Mouse (Mus musculus): ENCODE measurements around the gene Mprip. TPM values are rescaled to one million over a fixed set of nuclear protein-coding genes. Genes with fewer than 3 reads are reported as not detected.
"Not testable (repeated sequence)": the region's sequence is repeated elsewhere in the genome, so short reads cannot be mapped to it uniquely, and the experiment has no call there.

Gene Mprip
- polyA plus RNA-seq, 1 experiment: 72.2 TPM

- 47% methylated on average over 4 of the region's 4 CpGs for WGBS
- no peak for DNase-seq (ENCODE audit: low read depth, low spot score)
Measured at GRCm38 (mm10) chr11:59649058-59649457, 12.0 kb upstream of the Mprip start.

GRCm38 (mm10) chr11:59653003-59653402 lies 8.1 kb upstream of the Mprip start:
- WGBS: 55% methylated on average over 2 of the region's 2 CpGs
- DNase-seq (ENCODE audit: low read depth, low spot score): no peak

- DNase-seq (ENCODE audit: low read depth, low spot score): no peak
- WGBS: 95% methylated on average over 2 of the region's 2 CpGs
Measured at GRCm38 (mm10) chr11:59653547-59653946, 7.6 kb upstream of the Mprip start.

DNA sequence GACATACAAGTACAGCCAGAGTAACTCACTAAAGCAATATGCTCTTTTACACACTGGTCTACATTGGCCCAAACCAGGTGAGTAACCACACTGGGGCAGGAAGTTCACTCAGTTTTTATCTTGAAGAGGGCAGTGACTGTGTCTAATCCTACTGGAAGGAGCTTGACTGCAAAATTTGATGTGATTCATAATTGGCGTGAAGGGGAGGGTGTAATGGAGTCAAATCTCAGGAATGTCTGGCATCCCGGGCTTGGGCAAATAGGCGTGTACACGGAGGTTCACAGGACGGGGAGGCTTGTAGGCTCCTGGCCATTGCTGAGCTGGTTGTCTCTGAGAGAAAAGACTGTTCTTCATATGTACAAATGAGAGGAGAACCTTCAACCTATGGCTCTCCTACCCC lies 5.8 kb upstream of the Mprip start:
- WGBS: 20% methylated on average over 5 of the region's 5 CpGs
- no peak for DNase-seq (ENCODE audit: low read depth, low spot score)

- no peak for DNase-seq (ENCODE audit: low read depth, low spot score)
- WGBS: 21% methylated on average over 7 of the region's 7 CpGs
Measured at GRCm38 (mm10) chr11:59656016-59656415, 5.1 kb upstream of the Mprip start.

GRCm38 (mm10) chr11:59661601-59662248 lies 620 bp downstream of the Mprip start:
- no peak for DNase-seq (ENCODE audit: low read depth, low spot score)
- WGBS: 5% methylated on average over 28 of the region's 28 CpGs

GRCm38 (mm10) chr11:59662249-59662788 lies 1.2 kb downstream of the Mprip start:
- DNase-seq (ENCODE audit: low read depth, low spot score): peak; percentile 92
- under 1% methylated on average over 77 of the region's 82 CpGs for WGBS

DNA sequence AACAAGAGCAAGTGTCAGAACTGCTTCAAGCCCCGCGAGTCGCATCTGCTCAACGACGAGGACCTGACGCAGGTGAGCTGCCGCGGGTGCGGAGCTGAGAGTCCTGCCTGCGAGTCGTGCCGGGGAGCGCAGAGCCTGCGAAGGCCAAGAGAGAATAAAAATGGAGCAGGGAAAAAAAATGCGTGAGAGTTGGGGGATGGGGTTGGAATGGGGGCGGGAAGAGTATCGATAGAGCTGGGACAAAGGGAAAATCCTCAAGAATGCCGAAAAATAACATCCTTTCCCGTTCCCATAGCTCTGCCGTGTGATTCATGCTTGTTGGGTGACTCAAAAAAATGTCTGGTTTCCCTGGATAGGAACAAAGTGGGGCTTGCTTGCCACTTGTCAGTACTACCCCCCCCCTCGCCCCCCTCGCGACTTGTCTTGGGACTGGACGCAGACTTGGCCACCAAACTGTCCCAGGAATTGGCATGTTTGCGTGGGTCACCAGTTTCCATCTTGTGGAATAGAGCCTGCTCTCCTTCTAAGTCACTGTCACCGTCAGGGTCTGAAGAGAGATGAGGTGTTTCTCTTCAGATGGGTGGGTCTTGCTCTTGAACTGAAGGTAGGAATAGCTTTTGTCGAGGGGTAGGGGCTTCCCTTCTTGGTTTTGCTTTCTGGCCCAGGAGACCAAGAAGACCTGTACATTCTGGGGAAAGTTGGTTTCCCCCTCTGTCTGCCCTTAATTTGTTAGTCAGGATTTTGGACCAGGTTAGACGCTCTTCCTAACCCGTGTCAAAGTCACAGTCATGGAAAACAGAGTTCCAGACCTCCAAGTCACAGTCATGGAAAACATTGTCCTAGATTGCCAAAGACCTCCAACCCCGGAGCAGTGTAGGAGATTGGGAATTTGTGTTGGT lies 2.0 kb downstream of the Mprip start:
- 2% methylated on average over 30 of the region's 30 CpGs for WGBS

DNA sequence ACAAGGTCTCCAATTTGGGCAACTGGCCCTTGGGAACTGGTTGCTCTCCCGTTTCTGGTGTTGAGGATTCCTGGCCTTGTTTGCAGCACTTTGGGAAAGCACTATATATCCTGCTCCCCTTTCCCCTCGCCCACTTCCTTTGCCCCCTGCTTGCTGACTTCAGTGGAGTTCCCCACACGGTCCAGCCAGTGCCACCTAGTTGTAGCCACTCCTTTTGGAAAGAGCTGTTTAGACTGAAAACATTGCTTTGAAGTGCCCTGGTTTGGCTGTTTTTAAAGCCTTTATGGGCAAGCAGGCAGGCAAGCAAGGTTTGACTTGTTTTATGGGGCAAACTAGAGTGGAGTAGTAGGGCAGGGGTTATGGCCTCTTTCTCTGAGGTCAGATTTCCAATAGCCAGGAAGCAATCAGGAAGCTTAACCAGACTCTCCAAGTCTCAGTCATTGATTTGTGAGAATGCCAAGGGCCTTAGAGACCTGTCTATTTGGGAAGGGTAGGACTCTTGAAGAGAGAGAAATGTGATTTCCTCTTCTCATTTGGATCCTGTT lies 2.7 kb downstream of the Mprip start:
- peak; percentile 39 for DNase-seq (ENCODE audit: low read depth, low spot score)
- 6% methylated on average over 3 of the region's 3 CpGs for WGBS

More for the DNA sequence above, 2.0 kb downstream of the Mprip start:
- DNase-seq (ENCODE audit: low read depth, low spot score): no peak

GRCm38 (mm10) chr11:59664818-59665217 lies 3.7 kb downstream of the Mprip start:
- no peak for DNase-seq (ENCODE audit: low read depth, low spot score)

GRCm38 (mm10) chr11:59671049-59671693 lies 10.1 kb downstream of the Mprip start:
- WGBS: 61% methylated on average over 4 of the region's 4 CpGs
- DNase-seq (ENCODE audit: low read depth, low spot score): no peak

More at GRCm38 (mm10) chr11:59664818-59665217, 3.7 kb downstream of the Mprip start:
- 61% methylated on average over 3 of the region's 3 CpGs for WGBS

GRCm38 (mm10) chr11:59674013-59674412 lies 12.9 kb downstream of the Mprip start:
- 80% methylated on average over 3 of the region's 3 CpGs for whole genome bisulfite sequencing
- DNase-seq (ENCODE audit: low read depth, low spot score): no peak

DNA sequence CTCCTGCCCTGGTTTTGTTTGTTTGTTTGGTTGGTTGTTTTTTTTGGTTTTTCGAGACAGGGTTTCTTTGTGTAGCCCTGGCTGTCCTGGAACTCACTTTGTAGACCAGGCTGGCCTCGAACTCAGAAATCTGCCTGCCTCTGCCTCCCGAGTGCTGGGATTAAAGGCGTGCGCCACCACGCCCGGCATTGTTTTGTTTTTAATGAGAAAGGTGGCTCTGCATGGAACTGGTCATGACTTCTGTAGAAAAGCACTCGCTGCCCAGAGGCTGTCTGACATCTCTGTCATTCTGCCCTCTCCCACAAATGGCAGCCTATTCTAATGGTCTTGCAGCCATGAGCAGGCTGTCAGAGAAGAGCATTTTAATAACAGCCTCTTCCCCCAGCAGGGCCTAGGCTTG lies 13.6 kb downstream of the Mprip start:
- DNase-seq (ENCODE audit: low read depth, low spot score): not testable (repeated sequence)
- 92% methylated on average over 8 of the region's 8 CpGs for WGBS

GRCm38 (mm10) chr11:59677767-59678166 lies 16.7 kb downstream of the Mprip start:
- WGBS: 85% methylated on average over 2 of the region's 2 CpGs
- DNase-seq (ENCODE audit: low read depth, low spot score): no peak

DNA sequence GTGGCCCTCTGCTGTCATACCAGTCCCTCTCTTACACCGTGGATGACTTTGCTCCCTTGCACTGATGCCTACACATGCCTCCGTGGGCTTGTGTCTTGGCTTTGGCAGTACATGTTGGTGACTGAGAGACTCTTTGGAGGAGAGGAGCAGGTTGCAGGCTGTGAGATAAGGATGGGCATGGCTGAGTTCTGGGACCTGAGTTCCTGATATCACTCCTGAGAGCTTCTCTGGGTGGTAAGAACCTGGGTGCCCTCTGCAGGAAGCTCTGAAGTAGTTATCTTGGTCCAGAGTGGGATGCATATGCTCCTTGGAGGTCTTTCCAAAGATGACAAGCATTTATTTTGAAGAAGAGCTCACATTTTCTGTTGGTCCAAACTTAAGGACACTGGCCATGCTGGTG lies 17.6 kb downstream of the Mprip start:
- DNase-seq (ENCODE audit: low read depth, low spot score): no peak
- WGBS: 96% methylated on average over 2 of the region's 2 CpGs

DNA sequence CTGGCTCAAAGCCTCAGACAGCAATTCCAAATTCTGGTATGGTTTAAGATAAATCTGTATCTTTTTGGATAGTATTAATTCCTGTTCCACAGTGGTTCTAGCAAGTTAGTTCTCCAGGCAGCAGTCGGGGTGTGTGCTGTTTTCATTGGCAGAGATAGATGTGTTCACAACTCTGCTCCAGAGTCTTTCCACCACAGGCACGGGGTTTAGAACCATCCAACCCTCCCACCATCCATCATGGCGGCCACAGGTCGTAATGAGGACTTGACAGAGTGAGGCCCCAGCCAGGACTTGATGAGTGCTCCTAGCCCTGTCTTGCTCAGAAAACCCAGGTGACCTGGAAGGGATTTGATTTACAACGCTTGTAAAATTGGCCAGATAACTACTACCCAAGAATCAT lies 19.0 kb downstream of the Mprip start:
- 73% methylated on average over 5 of the region's 5 CpGs for WGBS
- no peak for DNase-seq (ENCODE audit: low read depth, low spot score)

GRCm38 (mm10) chr11:59684956-59685355 lies 23.9 kb downstream of the Mprip start:
- WGBS: 89% methylated on average over 6 of the region's 6 CpGs
- DNase-seq (ENCODE audit: low read depth, low spot score): no peak

DNA sequence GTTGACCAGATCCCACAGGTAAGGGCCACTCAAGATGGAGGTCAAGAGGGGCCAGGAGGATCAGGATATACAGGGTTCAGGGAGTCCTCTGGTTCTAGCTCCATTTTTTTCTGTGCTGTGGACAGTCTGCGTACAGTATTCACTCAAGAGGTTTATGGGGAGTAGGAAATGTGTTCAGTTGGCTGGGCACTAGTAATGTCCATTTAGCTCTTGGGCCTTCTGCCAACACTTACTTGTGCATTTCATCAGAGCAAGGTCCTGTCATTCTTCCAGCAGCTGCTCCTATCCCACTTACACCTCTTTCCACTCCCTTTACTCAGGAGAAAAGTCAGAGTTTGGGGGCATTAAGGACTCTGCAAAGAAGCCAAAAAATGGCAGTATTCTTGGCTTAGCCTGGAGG lies 33.4 kb downstream of the Mprip start:
- WGBS: 36% methylated on average over 1 of the region's 1 CpGs
- DNase-seq (ENCODE audit: low read depth, low spot score): no peak

DNA sequence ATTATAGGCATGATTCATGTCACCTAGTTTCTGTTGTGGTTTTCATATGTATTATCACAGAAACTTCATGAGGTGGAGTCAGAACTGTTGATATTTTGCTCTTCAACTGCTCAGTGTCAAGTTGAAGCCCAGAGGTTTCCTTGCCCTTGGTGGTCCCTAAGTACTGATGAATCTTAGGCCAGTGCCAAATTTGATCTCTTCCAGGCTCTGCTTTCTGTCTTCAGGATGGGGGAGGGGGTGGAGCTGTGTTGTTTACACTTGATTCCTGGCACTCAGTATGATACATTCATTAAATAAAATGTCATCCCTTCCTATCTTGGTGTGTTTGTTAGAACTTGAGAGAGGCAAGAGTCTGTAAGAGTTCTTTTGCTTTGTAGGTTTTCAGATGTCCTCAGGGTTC lies 34.4 kb downstream of the Mprip start:
- no peak for DNase-seq (ENCODE audit: low read depth, low spot score)

DNA sequence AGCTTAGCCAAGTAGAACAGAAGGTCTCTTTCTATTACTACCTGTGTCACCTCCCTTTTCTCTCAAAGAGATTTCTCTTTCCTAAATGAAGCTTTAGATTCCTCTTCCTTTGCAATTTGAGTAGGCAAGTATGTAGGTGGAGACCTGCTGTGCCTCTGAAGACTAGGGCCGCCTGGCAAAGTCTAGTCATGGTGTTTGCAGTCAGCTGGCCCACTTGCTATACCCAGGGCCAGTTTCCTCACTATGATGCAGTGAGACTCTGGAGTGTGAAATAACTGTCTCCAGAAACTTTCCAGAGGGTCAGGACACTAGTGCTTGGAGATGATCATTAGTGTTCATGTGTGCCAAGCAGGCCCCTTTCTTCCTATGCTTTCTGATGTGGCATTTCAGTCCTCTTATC lies 36.5 kb downstream of the Mprip start:
- 95% methylated on average over 1 of the region's 1 CpGs for WGBS

More for the DNA sequence above, 36.5 kb downstream of the Mprip start:
- no peak for DNase-seq (ENCODE audit: low read depth, low spot score)

Data from large intestine, adult 2 months (tissue).